ENCODE assay signal across 27 mouse cellular contexts in the genomic region with DNA sequence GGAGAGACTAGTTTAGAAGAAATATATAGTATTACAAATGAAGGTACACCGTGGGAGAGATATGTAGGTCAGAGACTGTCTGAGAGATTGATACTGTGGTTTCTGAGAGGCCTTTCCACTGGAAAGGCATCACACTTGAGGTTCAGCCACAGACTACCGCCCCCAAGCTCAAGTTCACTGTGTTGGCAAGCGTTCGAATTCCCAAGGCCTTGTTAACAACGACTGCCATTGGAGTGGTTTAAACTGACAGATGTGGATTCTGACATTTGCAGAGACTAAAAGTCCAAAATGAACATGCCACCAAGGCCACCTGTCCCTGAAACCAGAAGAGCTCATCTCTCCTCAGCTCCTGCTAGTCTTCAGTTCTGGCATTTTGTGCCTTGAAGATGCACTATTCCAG.
DNase-seq lines count a peak whose midpoint lies in the region; ATAC-seq lines count a peak whose summit lies in the region.
"Had no signal": no experiment of that assay in that cellular context is flagged by ENCODE, and none has a peak within 500 bp of the region (broad histone marks: within the 10 kb centered on the region; RNA-seq: fewer than 3 reads in every experiment).

No protein-coding gene starts in this region.

- no peak overlapping the region for H3K4me2 ChIP-seq in embryonic facial prominence, embryonic 14.5 days (ENCODE audit: low read depth, low read length)
- H3K4me2 ChIP-seq: embryonic facial prominence, embryonic 12.5 days; forebrain, embryonic 12.5 days; forebrain, embryonic 15.5 days; heart, embryonic 12.5 days; heart, embryonic 15.5 days; hindbrain, embryonic 13.5 days; intestine, embryonic 15.5 days had no signal

- no peak for ATAC-seq in embryonic facial prominence, embryonic 14.5 days (ENCODE audit: low read depth)
- ATAC-seq: forebrain, embryonic 15.5 days; hindbrain, embryonic 16.5 days; intestine, embryonic 15.5 days had no signal

- peaks cover 3% of the 10 kb centered on the region; the same call in 1 of the 2 replicates for H3K27me3 ChIP-seq in embryonic facial prominence, embryonic 14.5 days (replicated peaks; ENCODE audit: control insufficient read depth, insufficient read depth, low read length)
- H3K27me3 ChIP-seq in embryonic facial prominence, embryonic 10.5 days (replicated peaks; ENCODE audit: low read depth, poor library complexity, severe bottlenecking), result no peaks in the 10 kb centered on the region; the same call in 1 of the 2 replicates
- H3K27me3 ChIP-seq: CH12.LX; embryonic facial prominence, embryonic 12.5 days; forebrain, embryonic 12.5 days; forebrain, embryonic 15.5 days; heart, embryonic 12.5 days; heart, embryonic 15.5 days; hindbrain, embryonic 13.5 days; intestine, embryonic 15.5 days had no signal

- H3K9ac ChIP-seq in embryonic facial prominence, embryonic 14.5 days (ENCODE audit: low read depth, low read length), result no peak overlapping the region
- H3K9ac ChIP-seq: embryonic facial prominence, embryonic 12.5 days; forebrain, embryonic 12.5 days; forebrain, embryonic 15.5 days; heart, embryonic 12.5 days; heart, embryonic 15.5 days; hindbrain, embryonic 13.5 days; intestine, embryonic 15.5 days had no signal

- WGBS in embryonic facial prominence, embryonic 14.5 days, result 78% methylated on average over 5 of the region's 5 CpGs
- WGBS in embryonic facial prominence, embryonic 10.5 days, result 89% methylated on average over 5 of the region's 5 CpGs

- H3K36me3 ChIP-seq in embryonic facial prominence, embryonic 14.5 days (ENCODE audit: control insufficient read depth, insufficient read depth, low read length), result no peaks in the 10 kb centered on the region
- no peaks in the 10 kb centered on the region for H3K36me3 ChIP-seq in embryonic facial prominence, embryonic 10.5 days (replicated peaks)
- H3K36me3 ChIP-seq: embryonic facial prominence, embryonic 12.5 days; forebrain, embryonic 12.5 days; forebrain, embryonic 15.5 days; G1E; heart, embryonic 12.5 days; heart, embryonic 15.5 days; hindbrain, embryonic 10.5 days; hindbrain, embryonic 13.5 days; intestine, embryonic 15.5 days had no signal

- no peaks in the 10 kb centered on the region for H3K9me3 ChIP-seq in embryonic facial prominence, embryonic 14.5 days (ENCODE audit: control insufficient read depth, low read length)
- H3K9me3 ChIP-seq in embryonic facial prominence, embryonic 10.5 days, result no peaks in the 10 kb centered on the region
- H3K9me3 ChIP-seq: embryonic facial prominence, embryonic 12.5 days; forebrain, embryonic 12.5 days; forebrain, embryonic 15.5 days; heart, embryonic 12.5 days; heart, embryonic 15.5 days; hindbrain, embryonic 10.5 days; hindbrain, embryonic 13.5 days; intestine, embryonic 15.5 days had no signal

- H3K4me3 ChIP-seq in embryonic facial prominence, embryonic 14.5 days (ENCODE audit: low read depth, low read length), result no peak overlapping the region
- H3K4me3 ChIP-seq in embryonic facial prominence, embryonic 10.5 days, result no peak overlapping the region
- H3K4me3 ChIP-seq: embryonic facial prominence, embryonic 12.5 days; erythroblast, embryonic 14.5 days; forebrain, embryonic 12.5 days; forebrain, embryonic 15.5 days; heart, embryonic 12.5 days; heart, embryonic 15.5 days; hindbrain, embryonic 10.5 days; hindbrain, embryonic 13.5 days; intestine, embryonic 15.5 days had no signal

- no peaks in the 10 kb centered on the region for H3K4me1 ChIP-seq in embryonic facial prominence, embryonic 14.5 days (ENCODE audit: control insufficient read depth, insufficient read depth, low read length)
- H3K4me1 ChIP-seq in embryonic facial prominence, embryonic 10.5 days, result peaks cover 5% of the 10 kb centered on the region; the same call in 1 of the 2 replicates
- H3K4me1 ChIP-seq: intestine, embryonic 15.5 days had no signal

- no peak overlapping the region for H3K27ac ChIP-seq in embryonic facial prominence, embryonic 14.5 days (replicated peaks; ENCODE audit: low read depth, low read length)
- no peak overlapping the region for H3K27ac ChIP-seq in embryonic facial prominence, embryonic 10.5 days (replicated peaks)
- H3K27ac ChIP-seq: embryonic facial prominence, embryonic 12.5 days; forebrain, embryonic 12.5 days; forebrain, embryonic 15.5 days; heart, embryonic 15.5 days; hindbrain, embryonic 10.5 days; hindbrain, embryonic 13.5 days; intestine, embryonic 15.5 days had no signal

- DNase-seq in embryonic facial prominence, embryonic 14.5 days (ENCODE audit: low spot score), result peak; percentile 54
- no peak for DNase-seq in embryonic facial prominence, embryonic 10.5 days (ENCODE audit: low spot score)
- DNase-seq in adrenal gland, postnatal 10 days, result peak; percentile 52
- peak; percentile 56 to 57 for DNase-seq in adrenal gland, postnatal 36 days
- no peak for DNase-seq in left cerebral cortex, adult 11 months (ENCODE audit: low spot score)
- DNase-seq in yolk sac, embryonic 10.5 days (ENCODE audit: low spot score), result no peak
- DNase-seq: B cell, adult 2 months; cerebellum, adult 18-20 months; cerebellum, adult 9-10 months; cerebellum, postnatal 14 days; gastrocnemius, postnatal 25 days; heart, adult 18-20 months; heart, postnatal 10 days; heart, postnatal 36 days; kidney, adult 11 months had no signal

Comparison
In these comparisons a context has a peak if more than half of its experiments do, and no peak if none do; other contexts are left out.
1. DNase-seq: peak in embryonic facial prominence, embryonic 14.5 days (single experiment), adrenal gland, postnatal 10 days (single experiment) and adrenal gland, postnatal 36 days (2 of 2); none in embryonic facial prominence, embryonic 10.5 days (single experiment), left cerebral cortex, adult 11 months (single experiment) and yolk sac, embryonic 10.5 days (single experiment).